Mouse (Mus musculus) cerebellum, postnatal 10 days (tissue): ENCODE results near the gene Bak1.
"Not testable (repeated sequence)": the region's sequence is repeated elsewhere in the genome, so short reads cannot be mapped to it uniquely, and the experiment has no call there.

Experiments used
- DNase-seq, 2 experiments: peaks; one replicate each; pipeline ENCODE4 v3.0.0; 2021; ENCODE audit warnings: mixed read lengths in 2 of 2

Gene Bak1

DNA sequence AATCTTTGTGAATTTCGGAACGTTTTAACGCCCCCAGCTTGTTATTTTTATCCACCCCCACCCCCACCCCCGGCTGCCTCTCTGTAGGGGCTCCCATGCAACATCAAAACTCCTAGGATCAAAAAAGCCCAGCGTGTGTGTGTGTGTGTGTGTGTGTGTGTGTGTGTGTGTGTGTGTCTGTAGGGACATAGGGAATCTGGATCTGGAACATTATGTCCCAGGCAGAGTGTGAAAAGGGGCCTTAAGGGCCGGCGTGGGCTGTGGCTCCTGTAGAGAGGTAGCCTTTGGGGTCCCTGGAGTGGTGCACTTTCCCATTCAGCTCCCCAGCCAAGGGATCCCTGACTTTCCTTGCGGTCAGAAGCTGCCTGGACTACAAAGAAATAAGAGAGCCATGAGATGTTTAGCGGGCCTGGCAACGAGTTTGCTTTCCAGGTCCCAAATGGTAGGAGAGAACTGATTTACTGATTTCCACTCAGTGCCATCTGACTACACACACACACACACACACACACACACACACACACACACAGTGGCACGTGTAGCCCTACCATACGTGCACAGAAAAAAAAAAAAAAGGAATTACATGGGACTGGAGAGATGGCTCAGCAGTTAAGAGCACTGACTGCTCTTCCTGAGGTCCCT is 10.1 kb downstream of the Bak1 start:
- DNase-seq = peak; percentile 37 to 39

DNA sequence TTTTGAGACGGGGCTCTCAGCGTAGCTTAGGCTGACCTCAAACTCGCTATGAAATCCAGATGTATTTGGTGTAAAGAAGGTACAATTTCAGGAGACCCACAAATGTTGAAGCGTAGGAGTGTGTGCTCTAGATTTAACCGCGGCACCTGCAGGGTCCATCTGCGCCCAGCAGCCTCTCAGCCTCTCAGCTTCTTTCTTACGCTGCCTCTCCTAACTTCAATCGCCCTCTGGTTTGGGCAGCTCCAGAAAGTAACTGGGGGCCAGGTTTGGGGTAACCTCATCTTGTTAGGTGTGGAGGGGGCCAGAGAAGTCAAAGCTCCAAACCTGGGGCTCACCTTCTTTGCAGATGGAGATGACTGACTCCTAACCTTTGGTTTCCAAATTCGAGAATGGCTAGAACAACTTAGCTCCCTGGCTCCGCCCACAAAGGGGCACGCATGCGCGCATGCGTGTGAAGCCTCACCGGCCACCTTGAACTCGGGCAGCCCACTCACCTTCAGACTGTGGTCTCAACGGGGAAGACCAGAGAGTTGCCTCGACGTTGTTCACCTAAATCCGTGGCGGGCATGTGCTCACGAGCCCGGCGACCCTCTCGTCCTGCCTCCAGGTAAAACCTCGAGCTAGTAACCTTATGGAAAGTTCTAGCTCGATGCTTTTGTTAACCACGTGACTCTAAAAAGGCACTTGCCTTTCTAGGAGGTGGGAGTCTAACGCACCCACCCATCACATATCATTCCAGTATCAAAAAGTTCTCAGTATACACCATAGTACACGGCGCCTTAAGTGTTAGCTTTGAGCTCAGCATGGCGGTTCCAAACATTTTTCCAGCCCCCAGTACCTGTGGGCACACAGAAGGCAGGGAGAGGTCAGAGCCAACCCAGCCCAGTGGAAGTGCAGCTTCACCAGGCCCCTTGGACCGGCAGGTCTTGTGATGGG is 11.0 kb downstream of the Bak1 start:
- DNase-seq = peak; percentile 92 to 94

DNA sequence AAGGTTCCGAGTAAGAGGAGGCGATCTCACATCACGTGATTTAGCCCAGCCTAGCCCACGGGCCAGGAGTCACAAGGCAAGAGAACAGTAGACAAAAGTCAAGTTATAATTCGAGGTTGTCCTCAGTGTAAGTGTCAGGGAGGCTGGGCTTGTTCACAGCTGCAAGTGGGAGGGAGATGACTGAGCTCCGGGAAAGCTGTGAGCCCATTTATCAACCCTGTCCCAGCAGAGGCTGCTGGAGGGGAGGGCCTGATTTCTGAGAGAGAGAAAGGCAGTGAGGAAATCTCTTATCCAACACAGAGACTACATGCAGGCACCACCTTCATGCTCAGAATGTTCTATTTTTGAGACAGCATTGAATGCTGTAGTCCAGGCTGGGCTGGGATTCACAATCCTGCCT is 15.9 kb downstream of the Bak1 start:
- no peak for DNase-seq

DNA sequence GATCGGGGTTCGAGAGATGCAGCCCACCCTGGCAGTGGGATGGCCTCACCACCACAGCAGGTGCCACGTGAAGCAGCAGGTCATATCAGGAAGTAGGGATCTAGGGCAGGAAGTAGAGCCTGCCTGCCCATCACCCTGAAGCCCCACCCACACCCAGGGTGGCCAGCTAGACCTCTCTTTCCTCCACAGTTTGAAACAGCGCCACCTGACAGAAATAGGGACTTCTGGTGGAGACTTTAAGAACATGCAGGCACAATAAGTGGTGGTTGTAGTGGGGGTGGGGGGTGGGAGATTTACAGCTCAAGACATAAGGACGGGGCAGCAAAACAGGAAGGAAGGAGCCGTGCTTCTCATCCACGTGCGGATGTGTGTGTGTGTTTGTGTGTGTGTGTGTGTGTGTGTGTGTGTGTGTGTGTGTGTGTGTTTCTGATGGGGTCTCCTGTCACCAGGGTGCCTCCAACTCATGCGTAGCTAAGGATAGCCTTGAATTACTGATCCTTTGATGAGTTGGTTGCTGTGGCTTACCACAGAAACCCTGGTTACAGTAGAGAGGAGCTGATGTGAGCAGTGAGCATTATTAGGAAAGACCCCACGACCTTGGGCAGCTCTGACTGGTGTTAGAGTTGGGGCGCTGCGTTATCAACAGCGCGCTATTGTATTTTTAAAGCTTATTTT is 16.7 kb downstream of the Bak1 start:
- DNase-seq = peak in 1 of 2 experiments; percentile 15

DNA sequence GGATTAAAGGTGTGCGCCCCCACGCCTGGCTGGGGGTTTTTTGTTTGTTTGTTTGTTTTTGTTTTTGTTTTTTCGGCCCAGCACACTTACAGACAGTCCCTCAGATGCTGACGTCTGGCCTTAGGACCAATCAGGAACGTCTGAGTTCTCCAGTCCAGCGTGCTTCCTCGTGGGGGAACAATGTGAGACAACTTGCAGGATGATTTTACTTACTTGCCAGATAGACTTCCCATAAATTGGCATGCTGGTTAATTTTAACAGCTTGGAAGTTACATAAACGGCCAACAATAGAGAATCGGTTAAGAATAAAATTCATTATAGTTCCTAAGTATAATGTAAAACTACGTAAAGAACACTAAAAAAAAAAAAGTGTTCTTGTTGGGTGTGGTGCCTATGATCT is 17.6 kb downstream of the Bak1 start:
- DNase-seq = no peak

DNA sequence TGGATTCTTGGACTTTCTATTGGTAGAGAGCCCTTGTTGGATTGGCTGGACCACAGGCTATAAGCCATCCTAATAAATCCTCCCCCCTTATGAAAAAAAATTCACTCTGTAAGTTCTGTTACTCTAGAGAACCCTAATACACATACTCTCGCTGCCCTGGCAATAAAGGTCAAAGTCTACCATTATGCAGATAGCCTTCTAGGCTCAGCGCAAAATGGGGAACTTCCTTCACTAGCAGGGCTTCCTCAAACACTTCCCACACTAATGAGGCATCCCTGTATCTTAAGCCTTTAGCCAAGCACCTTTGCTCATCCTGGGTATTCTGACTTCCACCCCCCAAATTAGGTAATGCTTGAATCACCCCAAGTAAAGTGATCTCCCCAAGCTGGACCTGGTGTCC is 20.5 kb downstream of the Bak1 start:
- DNase-seq = no peak

DNA sequence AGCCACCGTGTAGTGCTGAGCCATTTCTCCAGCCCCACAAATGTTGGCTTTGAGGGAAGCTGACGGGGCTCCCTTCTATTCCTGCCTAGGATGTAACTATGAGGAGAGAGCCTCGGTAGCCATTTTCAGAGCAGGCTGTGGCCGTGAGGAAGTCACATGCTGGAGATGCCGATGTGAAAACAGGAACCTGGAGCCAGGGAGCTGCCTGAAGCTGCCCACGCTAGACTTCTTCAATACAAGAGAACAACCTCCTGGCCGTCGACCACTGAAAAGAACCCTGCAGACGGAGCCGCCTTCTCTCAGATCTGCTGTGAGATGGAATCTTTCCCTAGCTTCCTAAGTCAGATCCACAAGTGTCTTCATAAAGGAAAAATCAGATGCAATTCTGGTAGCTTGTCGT is 23.2 kb downstream of the Bak1 start:
- DNase-seq = no peak

DNA sequence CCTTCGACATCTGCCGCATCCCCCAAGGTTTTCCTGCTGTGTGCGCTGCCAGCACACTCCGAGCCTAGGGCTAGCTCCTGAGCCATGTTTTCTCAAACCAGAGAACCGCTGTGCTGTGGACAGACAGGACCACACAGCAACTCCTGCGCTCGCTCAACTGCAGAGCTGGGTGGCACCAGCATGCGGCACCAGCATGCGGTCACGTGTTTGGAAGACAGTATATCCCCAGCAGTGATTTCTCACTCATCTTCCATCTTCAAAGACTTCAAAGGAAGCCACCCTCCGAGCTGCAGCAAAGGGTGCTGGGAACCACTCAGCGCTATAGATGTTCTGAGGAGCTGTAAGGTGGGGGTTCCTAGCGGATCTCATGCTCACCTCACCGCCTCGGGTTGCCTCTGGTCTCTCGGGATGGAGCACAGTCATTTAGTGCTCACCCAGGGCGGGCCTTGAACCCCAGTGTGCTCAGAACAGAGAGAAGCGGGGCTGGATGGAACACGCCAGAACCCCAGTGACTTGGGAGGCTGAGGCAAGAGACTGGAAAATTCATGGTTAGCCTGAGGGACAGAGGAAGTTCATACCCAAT is 23.8 kb downstream of the Bak1 start:
- no peak for DNase-seq

DNA sequence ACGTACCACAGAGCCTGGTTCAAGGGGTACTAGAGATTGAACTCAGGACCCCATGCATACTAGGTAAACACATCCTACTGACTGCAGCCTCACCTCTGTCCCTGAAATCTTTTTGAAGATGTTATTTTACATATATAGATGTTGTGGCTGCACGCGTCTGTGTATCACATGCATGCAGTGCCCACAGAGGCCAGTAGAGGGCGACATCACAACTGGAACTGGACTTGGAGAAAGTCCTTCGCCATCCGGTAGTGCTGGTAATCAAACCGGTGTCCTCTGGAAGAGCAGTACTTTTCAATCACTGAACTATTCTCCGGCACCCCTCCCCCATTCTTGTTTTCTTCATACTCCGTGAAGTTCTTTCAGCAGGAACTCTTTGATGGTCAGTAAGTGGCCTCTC is 24.4 kb downstream of the Bak1 start:
- peak; percentile 77 to 83 for DNase-seq

DNA sequence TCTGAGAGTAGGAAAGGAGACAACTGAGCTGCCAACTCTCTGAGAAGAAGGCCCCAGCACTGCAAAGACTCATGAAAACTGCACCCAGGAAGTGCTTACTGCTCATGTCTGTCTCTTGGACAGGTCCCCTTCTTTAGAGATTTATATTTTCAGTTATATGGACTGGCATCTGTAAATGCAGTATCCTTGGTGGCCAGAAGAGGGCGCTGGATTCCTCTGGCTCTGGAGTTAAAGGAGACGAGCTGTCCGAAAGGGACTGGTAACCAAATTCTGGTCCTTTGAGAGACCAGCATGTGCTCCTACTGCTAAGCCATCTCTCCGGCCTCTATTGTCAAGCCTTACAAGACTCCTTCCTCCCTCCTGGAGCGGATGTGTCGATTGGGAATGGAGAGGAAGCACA is 26.9 kb downstream of the Bak1 start:
- no peak for DNase-seq

DNA sequence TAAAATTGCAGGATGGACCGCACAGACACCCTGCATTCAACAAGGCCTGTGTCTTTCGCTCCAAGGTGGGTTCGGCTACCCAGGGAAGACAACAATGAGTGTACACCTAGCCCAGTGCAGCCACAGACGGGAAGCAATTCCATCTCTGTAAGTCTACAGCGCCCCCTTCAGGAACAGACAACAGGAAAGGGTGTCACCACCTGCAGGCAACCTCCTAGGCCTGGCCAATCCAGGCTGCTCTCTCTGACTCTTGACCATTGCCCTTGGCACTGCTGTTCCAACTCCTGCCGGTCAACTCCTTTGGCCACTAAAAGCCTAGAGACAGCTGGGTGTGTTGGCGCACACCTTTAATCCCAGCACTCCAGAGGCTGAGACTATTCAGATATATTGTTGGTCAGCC is 27.7 kb downstream of the Bak1 start:
- peak in 1 of 2 experiments; percentile 48 for DNase-seq

DNA sequence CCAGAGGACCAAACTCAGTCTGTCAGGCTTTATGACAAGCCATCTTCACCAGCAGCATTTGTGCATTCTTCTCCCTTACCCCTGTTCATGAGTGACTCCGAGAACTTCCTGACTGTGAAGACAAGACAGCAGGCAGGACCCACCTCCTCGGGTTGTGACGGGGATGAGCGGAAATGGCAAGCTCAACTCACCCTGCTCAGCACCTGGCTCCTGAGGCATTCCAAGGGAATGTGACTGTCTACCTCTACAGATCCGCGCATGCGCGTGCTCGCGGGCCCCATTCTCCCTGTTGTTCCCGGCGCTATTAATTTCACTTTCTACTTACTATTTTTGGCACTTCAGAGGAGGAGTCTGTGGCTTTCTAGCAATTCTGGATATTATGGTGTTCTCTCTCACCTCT is 28.8 kb downstream of the Bak1 start:
- DNase-seq = no peak

DNA sequence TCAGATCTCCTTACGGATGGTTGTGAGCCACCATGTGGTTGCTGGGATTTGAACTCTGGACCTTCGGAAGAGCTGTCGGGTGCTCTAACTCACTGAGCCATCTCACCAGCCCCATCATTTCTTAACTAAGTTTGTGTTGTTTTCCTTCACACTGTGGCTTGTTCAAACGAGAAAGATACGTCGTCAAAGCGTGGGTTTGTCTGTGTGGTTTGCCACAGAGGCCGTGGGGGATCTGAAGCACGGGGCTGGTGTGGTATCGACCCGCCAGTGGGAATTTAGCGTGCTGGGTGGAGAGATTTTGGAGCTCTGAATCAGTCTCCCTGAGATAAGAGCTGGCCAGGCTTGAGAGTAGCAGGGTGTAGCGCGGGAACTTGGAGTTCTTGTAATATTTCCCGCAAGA is 30.5 kb downstream of the Bak1 start:
- DNase-seq = no peak

DNA sequence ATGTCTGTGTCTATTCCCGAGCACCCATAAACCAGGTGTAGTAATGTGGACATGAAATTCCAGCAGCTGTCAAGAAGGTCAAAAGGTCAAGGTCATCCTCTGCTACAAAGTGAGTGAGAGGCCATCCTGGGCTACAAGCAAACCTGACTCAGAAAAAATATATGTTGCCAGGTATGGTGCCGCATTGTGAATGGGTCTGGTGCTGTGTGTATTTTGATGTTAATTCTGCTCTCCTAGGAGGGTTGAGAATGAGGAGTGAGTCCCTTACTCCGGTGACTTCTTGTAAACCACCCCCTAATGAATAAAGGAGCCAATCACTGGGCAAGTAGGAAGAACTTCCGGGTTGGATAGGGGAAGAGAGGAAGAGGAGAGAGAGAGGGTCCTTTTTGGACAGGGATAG is 31.1 kb downstream of the Bak1 start:
- no peak for DNase-seq

DNA sequence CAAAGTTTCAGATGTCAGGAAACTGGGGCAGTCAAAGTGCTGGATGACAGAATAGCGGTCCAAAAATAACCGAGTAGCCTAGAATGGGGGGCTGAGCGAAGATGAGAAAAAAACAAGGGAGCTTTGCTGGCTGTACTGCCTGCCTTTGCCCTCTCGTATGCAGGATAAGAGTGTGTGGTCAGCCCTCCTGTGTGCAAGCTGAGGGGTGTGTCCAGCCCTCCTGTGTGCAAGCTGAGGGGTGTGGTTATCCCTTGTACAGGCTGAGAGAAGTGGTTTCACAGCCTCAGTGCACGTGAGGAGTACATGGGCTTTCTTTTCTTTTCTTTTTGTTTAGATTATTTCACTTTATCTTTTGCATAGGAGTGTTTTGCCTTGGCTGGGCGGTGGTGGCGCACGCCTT is 33.2 kb downstream of the Bak1 start:
- DNase-seq = no peak

DNA sequence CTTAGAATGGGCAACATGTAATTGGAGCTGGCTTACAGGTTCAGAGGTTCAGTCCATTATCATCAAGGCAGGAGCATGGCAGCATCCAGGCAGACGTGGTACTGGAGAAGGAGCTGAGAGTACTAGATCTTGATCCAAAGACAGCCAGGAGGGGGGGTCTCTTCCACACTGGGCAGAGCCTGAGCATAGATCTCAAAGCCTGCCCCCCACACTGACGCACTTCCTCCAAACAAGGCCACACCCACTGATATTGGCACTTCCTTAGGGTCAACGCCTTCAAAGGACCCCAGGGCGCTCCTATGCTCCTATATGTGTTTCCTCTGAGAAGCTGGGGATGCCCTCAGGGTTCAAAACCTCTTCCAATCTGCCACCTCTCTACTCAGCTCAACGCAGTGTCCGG is 33.8 kb downstream of the Bak1 start:
- no peak for DNase-seq

DNA sequence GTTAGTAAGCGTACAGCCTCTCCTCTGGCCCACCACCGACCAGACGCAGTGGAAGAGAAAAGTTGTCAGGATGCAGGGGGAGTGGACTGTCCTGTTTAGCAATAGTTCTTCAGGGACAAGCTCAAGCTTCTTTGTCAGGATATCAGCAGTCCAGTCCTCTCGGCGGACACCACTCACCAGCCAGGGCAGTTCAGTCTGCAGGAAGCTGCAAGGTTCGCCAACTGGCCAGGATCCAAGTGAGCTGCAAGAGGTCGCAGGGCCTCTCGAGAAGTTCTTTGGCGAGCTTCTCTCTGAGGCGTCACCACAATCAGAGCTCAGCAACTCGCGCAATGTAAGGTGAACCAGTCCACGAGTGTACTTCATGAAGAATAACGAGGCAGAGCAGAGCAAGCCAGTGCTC is 34.4 kb downstream of the Bak1 start:
- DNase-seq = peak; percentile 57 to 63

DNA sequence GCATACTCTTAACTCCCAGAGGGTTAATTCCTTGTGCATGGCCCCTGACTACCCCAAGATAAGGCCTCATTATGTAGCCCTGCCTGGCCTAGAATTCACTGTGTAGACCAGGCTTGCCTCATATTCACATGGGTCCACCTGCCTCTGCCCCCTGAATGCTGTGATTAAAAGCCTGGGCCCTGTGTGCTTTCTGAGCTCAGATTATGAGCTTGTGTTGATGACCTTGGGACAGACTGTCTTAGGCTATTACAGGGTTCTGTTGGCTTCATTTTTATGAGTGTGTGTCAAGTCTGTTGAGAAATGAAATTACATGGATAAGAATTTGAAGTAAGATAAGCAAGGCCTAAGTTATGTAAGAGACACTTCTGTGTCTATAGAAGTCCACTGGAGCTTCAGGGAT is 38.3 kb downstream of the Bak1 start:
- no peak for DNase-seq

DNA sequence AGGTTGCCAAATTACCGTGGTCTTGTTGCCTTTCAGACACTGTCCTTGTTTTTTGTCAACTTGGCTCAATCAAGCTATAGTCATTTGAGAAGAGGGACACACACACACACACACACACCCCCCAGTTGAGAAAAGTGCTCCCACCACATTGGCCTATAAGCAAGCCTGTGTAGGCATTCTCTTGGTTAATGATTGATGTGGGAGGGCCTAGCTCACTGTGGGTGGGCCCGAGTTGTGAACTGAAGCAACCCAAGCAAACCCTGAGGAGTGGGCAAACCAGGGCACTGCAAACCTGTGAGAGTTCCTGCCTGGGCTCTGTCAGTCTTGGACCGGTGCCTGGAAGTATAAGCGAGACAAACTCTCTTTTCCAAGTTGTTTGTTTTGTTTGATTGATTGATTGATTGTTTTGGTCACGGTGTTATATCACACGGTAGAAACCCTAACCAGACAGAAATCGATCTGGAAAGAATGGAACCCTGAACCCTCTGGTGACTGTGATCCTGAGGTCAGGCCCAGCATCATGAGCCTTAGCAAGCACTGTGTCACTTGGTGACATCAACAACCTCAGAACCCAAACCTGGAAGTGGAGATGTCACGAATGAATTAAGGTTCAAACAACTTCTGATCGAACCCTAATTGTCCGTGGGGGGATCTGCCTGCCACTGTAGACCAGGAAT is 43.2 kb downstream of the Bak1 start:
- no peak for DNase-seq

DNA sequence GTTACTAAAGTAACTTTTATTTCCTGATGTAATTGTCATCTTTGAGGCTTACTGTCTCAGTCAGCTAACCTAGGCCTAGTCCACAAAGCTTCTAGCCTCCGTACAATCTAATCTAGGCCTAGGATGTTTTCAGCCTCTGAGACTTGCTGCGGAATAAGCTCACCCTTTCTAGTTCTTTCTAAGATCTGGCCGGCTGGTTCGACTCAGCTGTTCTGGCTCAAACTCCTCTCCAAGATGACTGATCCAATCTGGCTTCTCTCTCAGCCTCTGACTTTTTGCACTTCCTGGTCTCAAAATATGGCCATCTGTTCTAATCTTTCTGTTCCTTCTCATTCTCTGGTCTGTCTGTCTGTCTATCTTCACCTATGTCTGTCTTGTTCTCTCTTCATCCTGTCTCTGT is 45.4 kb downstream of the Bak1 start:
- no peak for DNase-seq

DNA sequence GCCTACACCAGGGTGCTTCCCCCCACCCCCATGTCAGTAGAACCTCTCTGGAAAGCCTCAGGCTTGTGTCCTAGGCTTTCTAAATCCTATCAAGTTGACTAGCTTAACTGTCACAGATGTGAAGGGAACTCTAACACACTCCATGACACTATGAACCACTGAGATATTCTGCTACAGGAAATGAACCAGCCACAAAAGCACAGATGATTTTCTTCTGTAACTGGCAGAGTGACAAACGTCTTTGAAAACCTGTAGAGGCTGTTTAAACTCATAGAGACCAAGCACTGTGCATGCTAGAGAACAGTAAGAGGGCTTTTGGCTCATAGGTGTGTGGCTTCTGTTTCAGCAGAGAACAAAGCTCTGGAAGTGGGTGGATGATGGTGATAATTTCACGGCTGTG is 47.8 kb downstream of the Bak1 start:
- DNase-seq = no peak

DNA sequence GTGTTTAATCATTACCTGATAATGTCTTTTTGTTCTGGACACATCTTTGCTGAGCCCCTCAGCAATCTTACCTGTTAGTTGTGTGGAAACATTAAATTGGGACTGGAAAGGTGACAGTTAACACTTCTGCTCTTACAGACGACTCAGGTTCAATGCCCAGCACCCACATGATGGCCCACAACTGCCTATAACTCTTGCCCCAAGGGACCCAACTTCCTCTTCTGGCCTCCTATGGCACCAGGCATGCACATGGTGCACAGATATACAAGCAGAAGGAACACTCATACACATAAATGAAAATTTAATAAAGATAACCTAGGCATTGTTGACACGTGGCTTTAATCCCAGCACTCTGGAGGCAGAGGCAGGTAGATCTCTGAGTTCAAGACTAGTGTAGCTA is 49.4 kb downstream of the Bak1 start:
- no peak for DNase-seq

DNA sequence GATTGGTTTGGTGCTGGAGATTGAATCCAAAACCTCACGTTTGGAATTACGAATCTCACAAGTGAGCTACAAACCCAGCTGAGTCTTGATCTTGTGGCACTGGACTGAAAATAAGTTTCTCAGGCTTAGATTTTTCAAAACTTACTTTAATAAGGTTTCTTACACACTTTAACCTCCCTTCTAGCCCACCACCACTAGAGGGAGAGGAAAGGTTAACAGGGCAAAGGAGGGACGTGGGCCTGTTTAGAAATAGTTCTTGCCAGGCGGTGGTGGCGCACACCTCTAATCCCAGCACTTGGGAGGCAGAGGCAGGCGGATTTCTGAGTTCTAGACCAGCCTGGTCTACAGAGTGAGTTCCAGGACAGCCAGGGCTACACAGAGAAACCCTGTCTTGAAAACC is 51.5 kb downstream of the Bak1 start:
- DNase-seq = not testable (repeated sequence)
